In genomic region chr10:13686127-13686526, GRCm38 (mm10) we compare ENCODE assay signal across 11 mouse cellular contexts.
DNase-seq lines count a peak whose midpoint lies in the region; ATAC-seq and TF ChIP-seq lines count a peak whose summit lies in the region.
"Had no signal": no experiment of that assay in that cellular context is flagged by ENCODE, and none has a peak within 500 bp of the region (broad histone marks: within the 10 kb centered on the region; RNA-seq: fewer than 3 reads in every experiment).

No protein-coding gene starts in this region.

- H3K4me2 ChIP-seq in liver, postnatal 0 days (ENCODE audit: low read depth, low read length) = no peak overlapping the region
- H3K4me2 ChIP-seq: forebrain, embryonic 13.5 days had no signal

- H3K27ac ChIP-seq in liver, postnatal 0 days (ENCODE audit: low read depth) = no peak overlapping the region
- H3K27ac ChIP-seq: forebrain, embryonic 13.5 days had no signal

- 22% methylated on average over 5 of the region's 5 CpGs for WGBS in liver, postnatal 0 days (ENCODE audit: insufficient replicate concordance)

- DNase-seq in layer of hippocampus, adult 11-12 months (ENCODE audit: low spot score) = peak; percentile 36
- DNase-seq in layer of hippocampus, postnatal 25 days (ENCODE audit: extremely low spot score in 1 of 2, low spot score in 1 of 2) = no peak
- DNase-seq in heart, adult 18-20 months = peak; percentile 60 to 74
- no peak for DNase-seq in liver, postnatal 0 days
- DNase-seq in ovary, postnatal 10 days (ENCODE audit: low spot score) = no peak
- DNase-seq in urinary bladder, adult 2 months (ENCODE audit: low spot score) = no peak
- DNase-seq in B cell, adult 2 months = no peak
- DNase-seq: cerebellum, postnatal 10 days had no signal

- no peak for TF ChIP-seq CTCF in liver, postnatal 0 days (IDR thresholded peaks at IDR 0.05; ENCODE audit: low read depth)

- H3K4me1 ChIP-seq in liver, postnatal 0 days (ENCODE audit: insufficient read depth) = peaks cover 3% of the 10 kb centered on the region; the same call in 1 of the 2 replicates
- H3K4me1 ChIP-seq: forebrain, embryonic 13.5 days had no signal

- no peaks in the 10 kb centered on the region for H3K9me3 ChIP-seq in liver, postnatal 0 days (ENCODE audit: low read length)
- H3K9me3 ChIP-seq: forebrain, embryonic 13.5 days had no signal

- H3K4me3 ChIP-seq in liver, postnatal 0 days (ENCODE audit: low read depth, low read length) = no peak overlapping the region
- H3K4me3 ChIP-seq: forebrain, embryonic 13.5 days had no signal

- H3K36me3 ChIP-seq in liver, postnatal 0 days (replicated peaks; ENCODE audit: insufficient read depth, low read length) = no peaks in the 10 kb centered on the region

- peak; percentile 36; the same call in 1 of the 2 replicates for TF ChIP-seq EP300 in liver, postnatal 0 days (IDR thresholded peaks at IDR 0.05; ENCODE audit: low read depth)

- H3K27me3 ChIP-seq in liver, postnatal 0 days (ENCODE audit: insufficient read depth, low read length) = no peaks in the 10 kb centered on the region
- H3K27me3 ChIP-seq: forebrain, embryonic 13.5 days had no signal

- ATAC-seq in hematopoietic stem cell, adult 5-6 weeks (replicated peaks in 1 of 2; ENCODE audit: insufficient read depth in 1 of 2, low FRiP score in 2 of 2, low TSS enrichment in 1 of 2, low read depth in 1 of 2, poor library complexity in 2 of 2, severe bottlenecking in 2 of 2) = peak; percentile 74 to 78
- ATAC-seq in liver, postnatal 0 days = peak; percentile 41; the same call in 1 of the 2 replicates
- ATAC-seq: forebrain, embryonic 13.5 days; hindbrain, embryonic 16.5 days had no signal

- no peak overlapping the region for H3K9ac ChIP-seq in liver, postnatal 0 days (replicated peaks)
- H3K9ac ChIP-seq: forebrain, embryonic 13.5 days had no signal

Comparison
In these comparisons a context has a peak if more than half of its experiments do, and no peak if none do; other contexts are left out.
1. DNase-seq: peak in layer of hippocampus, adult 11-12 months (single experiment) and heart, adult 18-20 months (2 of 2); none in layer of hippocampus, postnatal 25 days (0 of 2), liver, postnatal 0 days (single experiment), ovary, postnatal 10 days (single experiment), urinary bladder, adult 2 months (single experiment) and B cell, adult 2 months (0 of 2).